Mouse (Mus musculus): ENCODE results near the gene Thap3. TPM values are rescaled to one million over a fixed set of nuclear protein-coding genes. Genes with fewer than 3 reads are reported as not detected.

Gene Thap3
- polyA plus RNA-seq, 1 experiment = 46.4 TPM

DNA sequence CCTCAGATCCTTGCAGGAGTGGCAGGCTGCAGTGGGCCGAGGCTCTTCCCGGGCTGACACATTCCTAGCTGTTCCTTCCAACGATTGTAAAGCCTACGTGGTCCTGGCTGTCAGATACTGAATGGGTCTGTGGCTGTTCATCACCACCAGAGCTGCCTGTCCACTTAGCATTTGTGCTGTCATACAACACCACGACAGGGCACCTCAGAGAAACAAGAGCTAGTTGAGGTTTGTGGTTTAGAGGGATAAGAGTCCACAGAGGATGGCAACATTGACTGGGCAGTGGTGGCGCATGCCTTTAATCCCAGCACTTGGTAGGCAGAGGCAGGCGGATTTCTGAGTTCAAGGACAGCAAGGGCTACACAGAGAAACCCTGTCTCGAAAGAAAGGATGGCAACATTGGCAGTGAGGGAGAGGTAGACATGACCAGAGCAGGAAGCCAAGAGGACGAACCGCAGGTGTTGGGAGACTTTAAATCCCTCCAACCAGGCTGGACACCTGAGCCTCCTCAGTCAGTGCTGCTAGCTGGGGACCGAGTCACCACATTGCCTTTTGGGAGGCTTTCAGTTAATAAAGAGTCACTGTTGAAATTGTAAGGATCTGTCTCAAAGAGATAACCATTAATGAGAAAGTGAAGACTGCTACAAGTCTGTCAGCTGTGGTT, 28.8 kb downstream of the Thap3 start:
- Histone ChIP-seq H3ac (ENCODE audit: control insufficient read depth, insufficient read length) (no peak overlapping the region), H3K4me3 (no peak overlapping the region), H3K36me3 (ENCODE audit: control insufficient read depth, insufficient read depth) (peaks cover 20% of the 10 kb centered on the region), H3K27me3 (ENCODE audit: control insufficient read depth, insufficient read depth, insufficient read length) (no peaks in the 10 kb centered on the region), H3K79me2 (ENCODE audit: control insufficient read depth, insufficient read depth) (no peaks in the 10 kb centered on the region), H3K4me2 (ENCODE audit: low read depth) (no peak overlapping the region)
- TF ChIP-seq TCF12 (IDR thresholded peaks at IDR 0.05; ENCODE audit: insufficient read depth, poor library complexity, severe bottlenecking) (no peak), MYOG (IDR thresholded peaks at IDR 0.05; ENCODE audit: control insufficient read depth in 1 of 3, insufficient read depth in 1 of 3, insufficient read length in 2 of 3, low read depth in 2 of 3) (no peak), USF1 (IDR thresholded peaks at IDR 0.05; ENCODE audit: low read depth) (no peak)

DNA sequence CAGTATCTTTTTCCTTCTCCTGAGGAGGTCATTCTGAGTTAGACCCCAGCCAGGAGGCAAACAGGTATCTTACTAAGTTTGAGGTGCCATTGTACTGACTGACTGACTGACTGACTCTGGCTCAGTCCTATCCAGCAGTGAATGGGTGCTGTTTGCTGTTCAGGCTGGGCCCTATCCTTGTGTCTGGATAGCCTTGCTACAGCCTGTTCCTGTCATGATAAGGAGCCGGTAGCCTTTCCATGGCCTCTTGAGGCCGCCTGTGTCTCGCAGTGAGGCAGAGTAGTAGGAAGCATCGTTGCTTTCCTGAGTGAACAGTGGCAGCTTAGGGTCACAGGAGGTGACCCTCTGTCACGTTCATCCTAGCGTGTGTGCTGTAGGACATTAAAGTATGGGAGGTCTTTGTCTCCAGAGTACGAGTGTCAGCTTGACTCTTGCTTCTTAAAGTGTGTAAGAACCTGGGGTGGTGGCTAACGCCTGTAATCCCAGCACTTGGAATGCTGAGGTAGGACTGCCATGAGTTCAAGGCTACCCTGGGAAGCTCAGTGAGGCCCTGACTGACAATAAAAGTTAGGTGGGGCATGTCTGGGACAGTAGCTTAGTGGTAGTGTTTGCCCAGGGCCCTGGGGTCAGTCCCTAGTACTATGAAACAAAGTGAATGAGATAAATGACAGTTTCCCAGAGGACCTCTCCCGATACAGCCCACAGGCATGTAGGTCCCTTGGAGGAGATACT, 31.0 kb downstream of the Thap3 start:
- H3ac ChIP-seq (ENCODE audit: control insufficient read depth, insufficient read length) = no peak overlapping the region
- no peak overlapping the region for H3K4me2 ChIP-seq (ENCODE audit: low read depth)
- no peaks in the 10 kb centered on the region for H3K79me2 ChIP-seq (ENCODE audit: control insufficient read depth, insufficient read depth)
- TF ChIP-seq TCF3 (IDR thresholded peaks at IDR 0.05; ENCODE audit: insufficient read length, low read depth) (no peak), SRF (IDR thresholded peaks at IDR 0.05; ENCODE audit: control insufficient read depth, insufficient read length, low read depth) (no peak), CEBPB (IDR thresholded peaks at IDR 0.05; ENCODE audit: insufficient read depth, poor library complexity, severe bottlenecking) (no peak), REST (IDR thresholded peaks at IDR 0.05; ENCODE audit: insufficient read depth, insufficient read length) (no peak), E2F4 (IDR thresholded peaks at IDR 0.05; ENCODE audit: insufficient read depth) (no peak), MYOG (IDR thresholded peaks at IDR 0.05; ENCODE audit: control insufficient read depth in 1 of 3, insufficient read depth in 1 of 3, insufficient read length in 2 of 3, low read depth in 2 of 3) (no peak), TCF12 (IDR thresholded peaks at IDR 0.05; ENCODE audit: insufficient read depth, poor library complexity, severe bottlenecking) (no peak), POLR2A (IDR thresholded peaks at IDR 0.05; ENCODE audit: insufficient read length, low read depth) (no peak), MAX (IDR thresholded peaks at IDR 0.05; ENCODE audit: low read depth) (no peak), POLR2AphosphoS2 (IDR thresholded peaks at IDR 0.05; ENCODE audit: insufficient read length, low read depth) (no peak), USF1 (IDR thresholded peaks at IDR 0.05; ENCODE audit: low read depth) (no peak), MYOD1 (IDR thresholded peaks at IDR 0.05; ENCODE audit: control insufficient read depth in 1 of 3, insufficient read length in 2 of 3, low read depth in 2 of 3) (no peak)
- H3K27me3 ChIP-seq (ENCODE audit: control insufficient read depth, insufficient read depth, insufficient read length) = no peaks in the 10 kb centered on the region
- no peak overlapping the region for H3K4me3 ChIP-seq
- H3K36me3 ChIP-seq (ENCODE audit: control insufficient read depth, insufficient read depth) = peaks cover 17% of the 10 kb centered on the region

DNA sequence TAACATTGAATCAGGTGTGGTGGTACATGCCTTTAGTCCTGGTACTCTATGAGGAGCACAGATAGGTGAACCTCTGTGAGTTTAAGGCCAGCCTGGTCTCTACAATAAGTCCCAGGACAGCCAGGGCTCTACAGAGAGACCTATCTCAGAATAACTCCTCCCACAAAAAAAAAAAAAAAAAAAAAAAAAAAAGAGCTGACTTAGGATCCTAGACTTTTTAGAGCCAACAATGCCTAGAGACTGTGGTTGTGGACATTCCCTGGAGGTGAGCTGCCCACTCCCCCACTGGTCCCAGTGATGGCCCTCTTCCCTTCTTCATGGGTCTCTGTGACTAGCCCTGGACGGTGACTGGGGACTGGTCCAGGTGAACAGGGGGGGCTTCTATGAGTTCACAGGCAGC, 33.0 kb downstream of the Thap3 start:
- no peaks in the 10 kb centered on the region for H3K79me2 ChIP-seq (ENCODE audit: control insufficient read depth, insufficient read depth)
- no peak overlapping the region for H3K4me2 ChIP-seq (ENCODE audit: low read depth)
- H3K36me3 ChIP-seq (ENCODE audit: control insufficient read depth, insufficient read depth) = peaks cover 21% of the 10 kb centered on the region
- H3K27me3 ChIP-seq (ENCODE audit: control insufficient read depth, insufficient read depth, insufficient read length) = no peaks in the 10 kb centered on the region
- no peak for TF ChIP-seq CEBPB (IDR thresholded peaks at IDR 0.05; ENCODE audit: insufficient read depth, poor library complexity, severe bottlenecking)
- TF ChIP-seq TCF3 (IDR thresholded peaks at IDR 0.05; ENCODE audit: insufficient read length, low read depth) = no peak
- no peak for TF ChIP-seq REST (IDR thresholded peaks at IDR 0.05; ENCODE audit: insufficient read depth, insufficient read length)
- no peak for TF ChIP-seq MAX (IDR thresholded peaks at IDR 0.05; ENCODE audit: low read depth)
- no peak for TF ChIP-seq MYOG (IDR thresholded peaks at IDR 0.05; ENCODE audit: control insufficient read depth in 1 of 3, insufficient read depth in 1 of 3, insufficient read length in 2 of 3, low read depth in 2 of 3)
- no peak for TF ChIP-seq USF1 (IDR thresholded peaks at IDR 0.05; ENCODE audit: low read depth)
- TF ChIP-seq E2F4 (IDR thresholded peaks at IDR 0.05; ENCODE audit: insufficient read depth) = no peak
- no peak overlapping the region for H3K4me3 ChIP-seq
- H3ac ChIP-seq (ENCODE audit: control insufficient read depth, insufficient read length) = no peak overlapping the region

DNA sequence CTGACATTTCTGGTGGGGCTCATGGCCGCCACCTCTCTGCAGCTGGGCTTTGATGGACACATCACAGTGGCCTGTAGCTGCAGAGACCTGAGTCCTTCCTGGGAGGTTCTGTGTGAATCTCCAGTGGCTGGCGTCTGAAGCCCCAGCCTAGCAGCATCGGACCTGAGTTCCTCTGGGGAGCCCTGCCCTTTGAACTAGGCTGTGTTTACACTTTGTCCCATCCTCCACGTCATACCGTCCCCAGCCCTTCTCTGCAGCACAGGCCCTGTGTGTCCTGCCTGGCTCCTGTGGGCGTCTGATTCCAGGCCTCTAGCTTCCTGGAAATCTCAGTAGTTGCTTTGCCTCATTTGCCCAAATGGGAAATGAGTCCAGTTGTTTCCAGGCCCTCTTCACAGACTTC, 35.6 kb downstream of the Thap3 start:
- Histone ChIP-seq H3K79me2 (ENCODE audit: control insufficient read depth, insufficient read depth) (no peaks in the 10 kb centered on the region), H3ac (ENCODE audit: control insufficient read depth, insufficient read length) (no peak overlapping the region), H3K27me3 (ENCODE audit: control insufficient read depth, insufficient read depth, insufficient read length) (no peaks in the 10 kb centered on the region)

DNA sequence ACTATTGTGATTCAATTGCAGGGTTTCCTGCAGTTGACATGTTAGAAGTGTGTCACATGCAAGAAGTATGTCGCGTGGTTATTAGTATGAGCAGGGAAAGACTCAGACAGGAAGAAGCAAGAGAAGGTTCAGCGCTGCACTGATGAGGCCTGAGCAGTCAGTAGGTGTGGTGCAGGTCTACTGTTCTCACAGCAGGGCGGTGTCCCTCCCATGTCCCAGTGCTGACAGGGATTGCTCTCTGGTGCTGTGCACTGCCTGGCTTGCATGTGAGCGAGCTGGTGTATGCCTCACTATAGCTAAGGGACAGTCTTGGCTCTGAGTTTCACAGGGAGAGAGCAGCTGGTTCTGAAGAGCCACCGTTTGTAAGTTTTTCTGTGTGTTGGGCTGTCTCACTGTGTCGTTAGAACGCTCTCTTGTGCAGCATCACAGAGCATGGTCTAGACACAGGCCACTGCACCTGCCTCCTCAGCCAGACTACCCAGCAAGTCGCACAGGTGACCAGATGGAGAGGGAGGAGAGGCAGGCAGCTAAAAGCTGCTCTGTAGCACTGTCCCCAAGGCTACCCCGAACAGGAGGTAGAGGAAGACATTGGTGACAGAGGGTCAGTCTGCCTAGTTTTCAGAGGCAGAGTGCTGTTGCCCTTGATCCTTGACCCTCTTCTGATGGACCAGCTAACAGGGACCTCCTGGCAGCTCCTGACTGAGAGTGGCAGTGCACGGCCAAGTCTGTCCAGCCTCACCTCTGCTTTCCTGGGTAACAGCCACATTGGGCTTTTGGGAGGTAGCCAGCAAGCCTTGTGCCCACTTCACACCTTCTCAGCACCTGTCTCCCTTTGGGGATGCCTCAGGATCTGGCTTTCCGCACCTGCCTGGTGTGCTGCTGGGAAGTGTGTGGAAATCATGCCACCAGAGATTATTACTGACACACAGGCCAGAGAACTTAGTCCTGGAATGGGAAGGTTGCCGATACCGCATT, 40.0 kb downstream of the Thap3 start:
- Histone ChIP-seq H3K36me3 (ENCODE audit: control insufficient read depth, insufficient read depth) (peaks cover 11% of the 10 kb centered on the region), H3K4me2 (ENCODE audit: low read depth) (no peak overlapping the region), H3K27me3 (ENCODE audit: control insufficient read depth, insufficient read depth, insufficient read length) (no peaks in the 10 kb centered on the region), H3ac (ENCODE audit: control insufficient read depth, insufficient read length) (no peak overlapping the region), H3K79me2 (ENCODE audit: control insufficient read depth, insufficient read depth) (peaks cover 31% of the 10 kb centered on the region), H3K4me3 (no peak overlapping the region)
- TF ChIP-seq TCF3 (IDR thresholded peaks at IDR 0.05; ENCODE audit: insufficient read length, low read depth) (no peak), SRF (IDR thresholded peaks at IDR 0.05; ENCODE audit: control insufficient read depth, insufficient read length, low read depth) (no peak), CEBPB (IDR thresholded peaks at IDR 0.05; ENCODE audit: insufficient read depth, poor library complexity, severe bottlenecking) (no peak), USF1 (IDR thresholded peaks at IDR 0.05; ENCODE audit: low read depth) (no peak), E2F4 (IDR thresholded peaks at IDR 0.05; ENCODE audit: insufficient read depth) (no peak), MYOG (IDR thresholded peaks at IDR 0.05; ENCODE audit: control insufficient read depth in 1 of 3, insufficient read depth in 1 of 3, insufficient read length in 2 of 3, low read depth in 2 of 3) (no peak), REST (IDR thresholded peaks at IDR 0.05; ENCODE audit: insufficient read depth, insufficient read length) (no peak), MYOD1 (IDR thresholded peaks at IDR 0.05; ENCODE audit: control insufficient read depth in 1 of 3, insufficient read length in 2 of 3, low read depth in 2 of 3) (no peak)

More for the DNA sequence above, 35.6 kb downstream of the Thap3 start:
- Histone ChIP-seq H3K36me3 (ENCODE audit: control insufficient read depth, insufficient read depth) (peaks cover 23% of the 10 kb centered on the region), H3K4me3 (no peak overlapping the region), H3K4me2 (ENCODE audit: low read depth) (no peak overlapping the region)
- no peak for TF ChIP-seq MAX (IDR thresholded peaks at IDR 0.05; ENCODE audit: low read depth)
- no peak for TF ChIP-seq REST (IDR thresholded peaks at IDR 0.05; ENCODE audit: insufficient read depth, insufficient read length)

All from myocyte (in vitro differentiated cells).